Mouse (Mus musculus) testis, adult 2 months (tissue): ENCODE measurements around the gene Sh3bp5. TPM values are rescaled to one million over a fixed set of nuclear protein-coding genes. Genes with fewer than 3 reads are reported as not detected.
A peak's percentile ranks its signal among the peaks of the same experiment; 100 is the strongest.

ENCODE experiments used
- H3K27ac ChIP-seq: fragments of 200-500 bp; 2 replicates; pipeline ENCODE4 v1.5.1; 2012; ENCODE audit warnings: low read depth, low read length; ENCODE audit not compliant: control insufficient read depth, insufficient read depth
- H3K27me3 ChIP-seq: fragments of 200-500 bp; 2 replicates; pipeline ENCODE4 v1.6.1; 2012; ENCODE audit warnings: mild to moderate bottlenecking, low read length, moderate library complexity; ENCODE audit not compliant: control insufficient read depth, insufficient read depth
- H3K36me3 ChIP-seq: fragments of 200-500 bp; 2 replicates; pipeline ENCODE4 v1.6.1; 2012; ENCODE audit warnings: mild to moderate bottlenecking, low read length; ENCODE audit not compliant: control insufficient read depth, insufficient read depth
- H3K4me1 ChIP-seq: fragments of 200-500 bp; 2 replicates; pipeline ENCODE4 v1.6.1; 2012; ENCODE audit warnings: low read length; ENCODE audit not compliant: control insufficient read depth, insufficient read depth
- H3K4me3 ChIP-seq: fragments of 200-500 bp; 2 replicates; pipeline ENCODE4 v1.5.1; 2012; ENCODE audit warnings: low read depth, mild to moderate bottlenecking, low read length, moderate library complexity, mixed read lengths; ENCODE audit not compliant: control insufficient read depth
- CTCF ChIP-seq: fragments of 200-500 bp; IDR thresholded peaks from 2 replicates; pipeline ENCODE4 v1.5.1; 2012; ENCODE audit warnings: low read depth, mild to moderate bottlenecking, inconsistent platforms, low read length, moderate library complexity; ENCODE audit not compliant: control insufficient read depth, insufficient read depth, insufficient replicate concordance
- POLR2A ChIP-seq: fragments of 200-500 bp; IDR thresholded peaks from 2 replicates; pipeline ENCODE4 v1.6.1; 2012; ENCODE audit warnings: low read depth, mild to moderate bottlenecking, inconsistent platforms, low read length, moderate library complexity; ENCODE audit not compliant: control insufficient read depth
- polyA plus RNA-seq: library from polyadenylated mRNA; depleted of rRNA; stranded (reverse); fragments of >200 nt; gene quantifications from 2 replicates; pipeline ENCODE4 v1.2.3, GENCODE M21; 2012

Gene Sh3bp5
- polyA plus RNA-seq, 1 experiment = 41.2 TPM

DNA sequence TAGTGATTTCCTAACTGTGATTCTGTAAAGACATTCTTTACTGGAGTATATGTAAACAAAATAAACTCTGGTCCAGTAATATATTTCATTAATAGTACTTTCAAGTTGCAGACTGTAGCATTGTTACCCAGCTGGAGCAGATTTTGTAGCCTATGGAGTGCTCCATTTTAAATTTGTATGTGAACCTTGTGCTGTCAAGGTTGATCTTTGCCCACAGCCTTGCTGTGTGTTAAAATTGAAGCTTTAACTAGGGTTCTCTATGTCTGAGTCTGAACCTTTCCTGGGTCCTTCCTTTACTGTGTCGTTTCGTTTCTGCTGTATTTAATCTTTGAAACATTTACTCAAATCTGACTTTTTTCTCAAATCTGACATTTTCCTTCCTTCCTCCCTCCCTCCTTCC is 73.6 kb downstream of the Sh3bp5 start:
- no peak overlapping the region for H3K27ac ChIP-seq
- H3K4me3 ChIP-seq = no peak overlapping the region
- H3K36me3 ChIP-seq = peaks cover 3% of the 10 kb centered on the region
- H3K27me3 ChIP-seq = no peaks in the 10 kb centered on the region
- no peaks in the 10 kb centered on the region for H3K4me1 ChIP-seq
- no peak for TF ChIP-seq CTCF
- no peak for TF ChIP-seq POLR2A

DNA sequence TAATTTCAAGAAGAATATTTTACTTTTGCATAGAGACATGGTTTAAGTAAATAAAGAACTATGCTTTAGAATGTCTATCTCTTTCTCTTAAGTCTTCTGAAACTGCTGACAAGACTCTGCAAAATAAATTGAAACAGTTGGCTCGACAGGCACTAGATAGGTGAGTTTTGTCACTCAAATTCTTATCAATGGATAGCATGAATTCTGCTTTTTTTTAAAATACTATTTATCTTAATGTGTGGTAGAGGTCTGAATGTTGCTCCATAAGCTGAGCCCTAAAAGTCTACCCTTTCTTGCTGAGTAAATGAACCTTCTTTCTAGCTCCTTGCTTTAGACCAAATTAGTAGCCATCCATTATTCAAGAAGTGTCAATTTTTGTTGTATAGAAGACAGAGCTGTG is 90.5 kb downstream of the Sh3bp5 start:
- TF ChIP-seq POLR2A (no peak), CTCF (no peak)
- no peaks in the 10 kb centered on the region for H3K4me1 ChIP-seq
- no peaks in the 10 kb centered on the region for H3K27me3 ChIP-seq
- H3K36me3 ChIP-seq = no peaks in the 10 kb centered on the region
- no peak overlapping the region for H3K4me3 ChIP-seq
- no peak overlapping the region for H3K27ac ChIP-seq

DNA sequence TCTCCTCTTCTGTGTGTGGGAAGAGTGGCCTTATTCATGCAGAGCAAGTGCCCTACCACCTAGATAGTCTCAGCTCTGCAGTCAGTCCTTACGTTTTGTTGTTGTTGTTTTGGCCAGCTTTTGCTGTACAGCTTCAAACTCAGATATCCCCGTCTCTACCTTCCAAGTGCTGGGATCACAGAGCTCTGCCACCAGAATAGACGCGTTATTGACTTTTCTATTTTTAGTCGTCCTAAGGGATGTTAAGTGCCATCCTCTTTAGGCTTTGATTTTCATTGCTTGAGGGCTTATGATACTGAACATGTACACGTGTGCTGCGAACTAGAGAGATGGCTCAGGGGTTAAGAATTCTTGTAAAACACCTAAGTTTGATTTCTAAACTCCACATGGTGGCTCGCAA is 92.6 kb downstream of the Sh3bp5 start:
- Histone ChIP-seq H3K4me1 (no peaks in the 10 kb centered on the region), H3K4me3 (no peak overlapping the region), H3K36me3 (no peaks in the 10 kb centered on the region), H3K27me3 (no peaks in the 10 kb centered on the region), H3K27ac (no peak overlapping the region)
- TF ChIP-seq CTCF (no peak), POLR2A (no peak)

DNA sequence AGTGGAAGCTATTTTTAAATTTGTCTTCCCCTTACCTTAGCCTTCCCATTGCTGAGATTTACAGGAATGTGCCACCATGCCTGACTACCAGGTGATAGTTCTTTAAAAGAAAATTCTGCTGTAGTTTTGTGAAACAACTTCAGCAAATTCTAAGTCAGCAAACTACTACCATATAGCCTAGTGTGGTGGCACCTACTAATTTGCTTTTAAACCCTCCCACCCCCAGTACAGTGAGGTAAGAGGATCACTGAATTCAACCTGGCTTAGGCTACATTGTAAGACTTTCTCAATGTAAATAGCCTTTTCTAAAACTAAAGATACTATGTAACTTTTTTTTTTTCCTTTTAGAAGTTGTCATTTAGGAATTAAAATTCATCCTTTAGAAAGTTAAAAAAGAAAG is 97.9 kb downstream of the Sh3bp5 start:
- Histone ChIP-seq H3K4me1 (peaks cover 2% of the 10 kb centered on the region; the same call in 1 of the 2 replicates), H3K36me3 (no peaks in the 10 kb centered on the region), H3K27me3 (no peaks in the 10 kb centered on the region), H3K4me3 (no peak overlapping the region), H3K27ac (no peak overlapping the region)
- TF ChIP-seq POLR2A = no peak
- no peak for TF ChIP-seq CTCF

DNA sequence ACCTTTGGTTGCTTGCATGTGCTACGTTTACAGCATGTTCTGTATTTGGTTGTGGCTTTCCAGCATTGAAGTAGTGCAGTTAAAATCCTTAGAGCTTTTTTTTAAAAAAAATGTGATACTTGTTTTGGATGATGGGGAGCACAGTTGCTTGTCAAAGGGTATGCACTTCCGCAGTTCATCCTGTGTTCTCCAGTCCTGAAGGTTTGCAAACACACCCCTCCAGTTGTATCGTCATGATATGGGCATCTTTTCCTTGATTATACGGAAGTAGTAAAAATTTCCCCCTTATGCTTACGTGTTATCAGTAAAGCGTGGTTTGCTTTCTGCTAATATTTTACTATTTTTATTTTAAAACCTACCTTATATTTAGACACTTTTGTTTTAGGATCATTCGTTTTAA is 98.5 kb downstream of the Sh3bp5 start:
- Histone ChIP-seq H3K4me1 (peaks cover 2% of the 10 kb centered on the region; the same call in 1 of the 2 replicates), H3K27ac (no peak overlapping the region), H3K27me3 (no peaks in the 10 kb centered on the region), H3K36me3 (no peaks in the 10 kb centered on the region), H3K4me3 (no peak overlapping the region)
- no peak for TF ChIP-seq CTCF
- no peak for TF ChIP-seq POLR2A

DNA sequence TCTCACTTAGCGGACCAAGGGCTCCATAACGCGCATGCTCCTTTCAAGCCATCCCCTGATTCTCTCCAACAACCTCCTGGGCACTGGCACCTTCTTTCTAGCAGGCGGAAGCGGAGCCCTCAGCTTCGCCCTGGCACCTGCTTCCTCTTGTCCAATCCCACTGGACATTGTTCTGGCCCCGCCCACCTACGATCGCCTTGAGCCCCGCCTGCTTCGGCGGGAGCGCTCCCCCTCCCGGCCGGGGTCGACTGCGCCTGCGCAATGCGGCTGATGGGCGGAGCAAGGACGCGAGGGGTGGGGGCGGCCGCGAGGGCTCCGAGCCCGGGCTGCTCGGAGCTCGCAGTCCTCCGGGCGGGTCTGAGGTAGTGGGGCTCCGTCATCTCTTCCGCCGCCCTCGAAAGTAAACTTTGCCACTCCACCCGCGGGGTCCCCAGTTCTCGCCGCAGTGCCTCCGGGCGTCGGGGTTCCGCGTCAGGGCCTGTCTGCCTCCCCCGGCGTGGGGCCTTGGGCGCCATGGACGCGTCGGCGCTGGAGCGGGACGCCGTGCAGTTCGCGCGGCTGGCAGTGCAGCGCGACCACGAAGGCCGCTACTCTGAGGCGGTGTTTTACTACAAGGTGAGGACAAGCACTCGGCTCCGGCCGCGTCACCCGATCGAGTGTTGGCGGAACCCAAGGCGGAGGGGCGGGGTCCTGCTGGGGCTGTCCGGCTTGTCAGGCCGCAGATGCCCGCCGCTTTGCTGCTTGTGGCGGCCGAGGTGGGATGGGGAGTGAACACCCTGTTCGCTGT is 99.3 kb downstream of the Sh3bp5 start, which contains the start of gene Capn7:
Gene Capn7 (plus strand): TSS at position 270 of the 787 bp plus-strand sequence.
- Histone ChIP-seq H3K27ac (peak within 1 kb of the TSS; percentile 90), H3K4me1 (peaks cover 2% of the 10 kb centered on the region; the same call in 1 of the 2 replicates), H3K36me3 (no peaks in the 10 kb centered on the region), H3K4me3 (peak within 1 kb of the TSS; percentile 95), H3K27me3 (no peaks in the 10 kb centered on the region)
- TF ChIP-seq CTCF (no peak), POLR2A (peak; percentile 90)

DNA sequence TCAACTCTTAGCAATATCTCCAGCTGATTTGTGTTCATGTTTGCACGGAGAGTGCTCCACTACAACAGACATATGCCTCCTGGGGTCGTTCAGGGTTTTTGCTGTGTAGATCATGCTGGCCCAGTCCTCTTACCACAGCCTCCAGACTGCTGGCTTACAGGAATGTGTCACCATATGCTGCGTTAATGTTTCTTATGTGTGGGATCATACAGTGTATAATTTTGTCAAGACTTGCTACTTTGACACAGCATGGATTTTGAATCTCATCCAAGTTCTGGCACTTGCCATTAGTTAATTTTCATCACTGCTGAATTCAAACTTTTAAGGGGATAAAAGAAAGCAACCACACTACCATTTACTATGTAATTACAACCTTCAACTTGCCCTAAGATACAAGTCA is 100.1 kb downstream of the Sh3bp5 start:
- TF ChIP-seq POLR2A (no peak), CTCF (no peak)
- Histone ChIP-seq H3K27ac (0 out of 2 replicates have a peak overlapping the region, but pooled peaks have one; percentile 22), H3K4me3 (peak overlapping the region; percentile 38), H3K27me3 (no peaks in the 10 kb centered on the region), H3K36me3 (no peaks in the 10 kb centered on the region), H3K4me1 (peaks cover 2% of the 10 kb centered on the region; the same call in 1 of the 2 replicates)
